Mouse (Mus musculus) urinary bladder, postnatal 25 days (tissue): ENCODE results near the gene Bhmt.
"Not testable (repeated sequence)": the region's sequence is repeated elsewhere in the genome, so short reads cannot be mapped to it uniquely, and the experiment has no call there.

Experiments
- DNase-seq: peaks from one replicate; pipeline ENCODE4 v3.0.0; 2022; ENCODE audit warnings: low spot score

Gene Bhmt

GRCm38 (mm10) chr13:93607701-93608100 lies 30.1 kb downstream of the Bhmt start:
- no peak for DNase-seq

DNA sequence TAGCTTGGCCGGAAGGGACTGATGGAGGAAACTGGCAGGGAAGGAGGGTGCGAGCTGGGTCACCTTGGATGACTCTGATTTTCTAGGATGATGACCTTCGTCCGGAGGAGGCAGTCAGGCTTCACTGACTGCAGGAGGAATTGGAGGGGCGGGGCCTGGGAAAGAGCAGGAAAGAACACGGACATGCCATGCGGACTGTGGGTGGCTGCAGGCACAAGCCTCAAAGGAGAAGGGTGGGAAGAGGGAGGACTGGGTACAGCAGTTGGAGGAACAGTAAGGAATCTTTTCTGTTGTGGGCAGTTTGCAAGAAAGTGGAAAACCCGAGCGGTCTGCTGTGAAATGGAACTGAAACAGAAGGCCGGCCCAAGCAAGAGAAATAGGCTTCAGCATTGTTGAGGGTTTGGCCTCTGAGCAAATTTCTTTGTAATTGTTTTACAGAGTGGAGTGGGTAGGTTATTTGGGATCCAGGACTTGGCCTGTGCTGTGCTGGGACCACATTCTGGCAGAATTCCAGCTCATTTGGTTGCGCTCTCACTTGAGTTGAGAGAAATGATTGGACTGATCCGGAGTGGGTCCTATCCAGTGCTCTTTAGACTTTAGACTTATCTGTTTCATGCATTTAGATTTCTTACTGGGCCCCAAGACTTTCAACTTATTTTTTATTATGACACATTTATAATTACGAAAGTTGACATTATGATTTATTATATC lies 30.7 kb downstream of the Bhmt start:
- DNase-seq, result no peak

DNA sequence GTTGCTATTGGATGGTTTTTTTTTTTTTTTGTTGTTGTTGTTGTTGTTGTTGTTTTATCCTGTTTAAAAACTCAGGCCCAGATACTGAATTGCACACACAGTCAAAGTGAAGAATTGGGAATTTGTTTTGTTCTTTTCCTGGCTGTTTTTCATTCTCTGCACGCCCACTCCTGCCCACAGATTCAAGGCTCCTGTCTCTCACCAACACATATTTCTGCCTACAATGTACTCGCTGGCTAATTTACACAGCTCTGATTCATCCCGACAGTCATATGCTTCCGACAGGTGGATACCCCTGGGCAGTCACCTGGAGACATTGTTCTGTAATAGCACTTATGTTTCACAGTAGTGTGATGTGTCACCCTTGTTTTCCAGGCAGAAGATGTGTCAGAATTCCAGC lies 33.1 kb downstream of the Bhmt start:
- no peak for DNase-seq

DNA sequence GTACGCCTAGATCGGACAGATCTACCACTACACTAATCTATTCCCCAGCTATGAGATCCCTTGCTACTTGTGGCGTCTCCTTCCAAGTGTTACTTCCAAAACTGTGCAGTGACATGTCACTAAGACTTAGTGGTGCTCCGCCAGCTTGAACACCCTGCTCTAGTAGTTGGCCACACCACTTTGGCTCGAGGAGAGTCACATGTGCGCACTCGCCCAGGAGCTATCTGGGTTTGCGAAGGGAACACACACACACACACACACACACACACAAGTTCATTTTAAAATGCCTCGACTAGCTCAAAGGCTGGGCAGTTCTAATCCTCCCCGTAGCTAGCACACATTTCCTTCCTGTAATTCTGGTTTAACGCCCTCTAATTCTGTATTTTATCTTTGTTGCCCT lies 36.2 kb downstream of the Bhmt start:
- DNase-seq, result no peak

DNA sequence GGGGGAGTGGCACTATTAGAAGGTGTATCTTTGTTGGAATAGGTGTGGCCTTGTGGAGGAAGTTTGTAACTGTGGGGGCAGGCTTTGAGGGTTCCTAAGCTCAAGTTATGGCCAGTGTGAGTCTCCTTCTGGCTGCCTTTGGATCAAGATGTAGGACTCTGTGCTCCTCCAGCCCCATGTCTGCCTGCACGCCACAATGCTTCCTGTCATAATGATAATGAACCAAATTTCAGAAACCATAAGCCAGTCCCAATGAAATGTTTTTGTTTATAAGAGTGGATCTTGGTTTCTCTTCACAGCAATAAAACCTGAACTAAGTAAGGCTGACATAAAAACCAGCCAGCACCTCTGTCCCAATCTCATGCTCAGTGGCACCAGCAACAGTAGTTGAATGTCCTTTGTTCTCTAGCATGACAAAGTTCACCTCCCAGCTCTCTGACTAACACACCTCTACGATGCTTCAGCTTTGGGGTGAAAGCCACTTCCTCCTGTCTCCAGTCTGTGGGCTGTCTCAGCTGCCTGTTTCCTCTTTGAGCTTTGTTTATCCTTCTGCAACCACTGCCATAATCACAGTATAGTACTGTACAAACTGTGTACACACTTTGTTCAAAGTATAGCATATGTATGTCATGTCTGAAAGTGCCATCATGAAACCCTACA lies 44.6 kb downstream of the Bhmt start:
- no peak for DNase-seq

GRCm38 (mm10) chr13:93582526-93582925 lies 55.2 kb downstream of the Bhmt start:
- not testable (repeated sequence) for DNase-seq

- DNase-seq, result no peak
Observed at GRCm38 (mm10) chr13:93580431-93580830, 57.3 kb downstream of the Bhmt start.

DNA sequence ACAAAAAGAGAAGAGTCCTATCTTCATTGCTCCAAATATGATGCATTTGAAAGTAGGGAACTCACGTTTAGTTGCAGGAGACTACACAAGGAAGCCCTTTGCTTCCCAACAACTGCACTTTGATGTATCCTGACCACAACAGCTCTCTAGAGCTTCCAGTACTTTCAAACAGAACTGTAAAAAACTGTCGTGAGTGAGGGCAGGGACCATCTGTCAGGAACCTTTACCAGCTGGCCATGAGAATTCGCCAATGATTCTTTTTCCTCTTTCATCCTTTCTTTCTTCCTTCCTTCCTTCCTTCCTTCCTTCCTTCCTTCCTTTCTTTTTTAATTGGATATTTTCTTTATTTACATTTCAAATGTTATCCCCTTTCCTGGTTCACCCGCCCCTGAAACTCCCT lies 68.1 kb downstream of the Bhmt start:
- DNase-seq, result no peak
